Mouse (Mus musculus): ENCODE results near the gene Pdgfc.

- TF ChIP-seq CTCF (conservative IDR thresholded peaks at IDR 0.05; ENCODE audit: insufficient read depth, insufficient read length, low read depth, low read length) (no peak), POLR2A (IDR thresholded peaks at IDR 0.05; ENCODE audit: low read depth, low read length) (no peak)
Measured at GRCm38 (mm10) chr3:81028361-81028760, 7.9 kb upstream of the Pdgfc start.
